Mouse (Mus musculus) liver, embryonic 11.5 days (tissue): Measurements from ENCODE around the gene Sh3d19. TPM values are rescaled to one million over a fixed set of nuclear protein-coding genes. Genes with fewer than 3 reads are reported as not detected.

Source experiments
- ATAC-seq: fragments of 200-750 bp; cut with Nextera tagmentation; replicated peaks from 2 replicates; pipeline ENCODE4 v1.8.0; 2017; ENCODE audit warnings: moderate number of reproducible peaks, mild to moderate bottlenecking, moderate TSS enrichment, moderate library complexity; ENCODE audit not compliant: low FRiP score
- DNase-seq: peaks from one replicate; pipeline ENCODE4 v3.0.0-alpha.2; 2017; ENCODE audit warnings: low spot score
- H3K27ac ChIP-seq: fragments of 300-500 bp; sonication (generic); 2 replicates; pipeline ENCODE4 v1.5.1; 2014; ENCODE audit warnings: mild to moderate bottlenecking, low read depth, low read length, control low read depth
- H3K27me3 ChIP-seq: fragments of 300-500 bp; sonication (generic); replicated peaks from 2 replicates; pipeline ENCODE4 v1.6.1; 2014; ENCODE audit warnings: low read length, mixed read lengths; ENCODE audit not compliant: control insufficient read depth, insufficient read depth
- H3K36me3 ChIP-seq: fragments of 300-500 bp; sonication (generic); 2 replicates; pipeline ENCODE4 v1.6.1; 2014; ENCODE audit warnings: mild to moderate bottlenecking, low read length, moderate library complexity, mixed read lengths; ENCODE audit not compliant: control insufficient read depth, insufficient read depth
- H3K4me1 ChIP-seq: fragments of 300-500 bp; sonication (generic); replicated peaks from 2 replicates; pipeline ENCODE4 v1.6.1; 2014; ENCODE audit warnings: low read length, mixed read lengths; ENCODE audit not compliant: control insufficient read depth, insufficient read depth
- H3K4me2 ChIP-seq: fragments of 300-500 bp; sonication (generic); 2 replicates; pipeline ENCODE4 v1.6.1; 2014; ENCODE audit warnings: mild to moderate bottlenecking, control low read depth, moderate library complexity
- H3K4me3 ChIP-seq: fragments of 300-500 bp; sonication (generic); 2 replicates; pipeline ENCODE4 v1.5.1; 2014; ENCODE audit warnings: low read depth, low read length, control low read depth
- H3K9ac ChIP-seq: fragments of 300-500 bp; sonication (generic); 2 replicates; pipeline ENCODE4 v1.6.1; 2014; ENCODE audit warnings: low read depth, low read length, control low read depth
- H3K9me3 ChIP-seq: fragments of 300-500 bp; sonication (generic); 2 replicates; pipeline ENCODE4 v1.6.1; 2016; ENCODE audit warnings: low read length, inconsistent platforms, mixed read lengths; ENCODE audit not compliant: control insufficient read depth
- WGBS: fragments of 180-500 bp; shearing (Covaris S2); extraction: QIAGEN DNeasy Blood & Tissue Kit; methylation state at CpG from one replicate; pipeline ENCODE4 v1.1.7; 2014; 5-methylcytosine and 5-hydroxymethylcytosine counted together
- polyA plus RNA-seq: library from polyadenylated mRNA; unstranded; fragments of >200 nt; fragmentation: Nextera tagmentation; extraction: Ambion mirVana; gene quantifications from 2 replicates; pipeline ENCODE4 v1.2.1, GENCODE M21; 2014

Sh3d19 gene
- polyA plus RNA-seq, 1 experiment from 2014 or later, result 20.7 TPM

GRCm38 (mm10) chr3:85991140-85991801, 20.4 kb downstream of the Sh3d19 start:
- Histone ChIP-seq H3K27ac (peak overlapping the region; percentile 87), H3K9me3 (no peaks in the 10 kb centered on the region), H3K4me3 (0 out of 2 replicates have a peak overlapping the region, but pooled peaks have one; percentile 12), H3K4me2 (peak overlapping the region; percentile 53), H3K9ac (peak overlapping the region; percentile 62), H3K36me3 (no peaks in the 10 kb centered on the region), H3K4me1 (peaks cover 30% of the 10 kb centered on the region), H3K27me3 (no peaks in the 10 kb centered on the region)
- DNase-seq (no peak), ATAC-seq (peak; percentile 87)
- 39% methylated on average over 6 of the region's 6 CpGs for WGBS

GRCm38 (mm10) chr3:85991802-85992156, 20.9 kb downstream of the Sh3d19 start:
- H3K9ac ChIP-seq, result peak overlapping the region; percentile 62
- DNase-seq (peak; percentile 39), ATAC-seq (peak; percentile 87)
- H3K4me1 ChIP-seq, result peaks cover 30% of the 10 kb centered on the region
- H3K9me3 ChIP-seq, result no peaks in the 10 kb centered on the region
- peak overlapping the region; percentile 87 for H3K27ac ChIP-seq
- H3K36me3 ChIP-seq, result no peaks in the 10 kb centered on the region
- WGBS, result 43% methylated on average over 5 of the region's 5 CpGs
- no peaks in the 10 kb centered on the region for H3K27me3 ChIP-seq
- H3K4me3 ChIP-seq, result 0 out of 2 replicates have a peak overlapping the region, but pooled peaks have one; percentile 12
- H3K4me2 ChIP-seq, result peak overlapping the region; percentile 53

- ATAC-seq (no peak), DNase-seq (no peak)
- H3K27me3 ChIP-seq, result no peaks in the 10 kb centered on the region
- WGBS, result 46% methylated on average over 11 of the region's 11 CpGs
- H3K4me3 ChIP-seq, result no peak overlapping the region
- no peaks in the 10 kb centered on the region for H3K36me3 ChIP-seq
- H3K27ac ChIP-seq, result no peak overlapping the region
- H3K9ac ChIP-seq, result no peak overlapping the region
- H3K4me2 ChIP-seq, result peak overlapping the region; percentile 35
- peaks cover 30% of the 10 kb centered on the region for H3K4me1 ChIP-seq
- no peaks in the 10 kb centered on the region for H3K9me3 ChIP-seq
Observed at GRCm38 (mm10) chr3:85993744-85994143, 22.8 kb downstream of the Sh3d19 start.

GRCm38 (mm10) chr3:85994645-85995044, 23.7 kb downstream of the Sh3d19 start:
- no peak overlapping the region for H3K27ac ChIP-seq
- H3K4me1 ChIP-seq, result peaks cover 29% of the 10 kb centered on the region
- H3K9ac ChIP-seq, result no peak overlapping the region
- H3K9me3 ChIP-seq, result no peaks in the 10 kb centered on the region
- H3K27me3 ChIP-seq, result no peaks in the 10 kb centered on the region
- DNase-seq (no peak), ATAC-seq (no peak)
- WGBS, result 80% methylated on average over 4 of the region's 4 CpGs
- H3K4me3 ChIP-seq, result no peak overlapping the region
- no peaks in the 10 kb centered on the region for H3K36me3 ChIP-seq
- H3K4me2 ChIP-seq, result no peak overlapping the region

- H3K36me3 ChIP-seq, result no peaks in the 10 kb centered on the region
- H3K4me2 ChIP-seq, result no peak overlapping the region
- no peak overlapping the region for H3K27ac ChIP-seq
- peak; percentile 77 for ATAC-seq
- H3K27me3 ChIP-seq, result no peaks in the 10 kb centered on the region
- H3K4me3 ChIP-seq, result no peak overlapping the region
- H3K4me1 ChIP-seq, result peaks cover 3% of the 10 kb centered on the region
- no peak overlapping the region for H3K9ac ChIP-seq
- WGBS, result 62% methylated on average over 3 of the region's 3 CpGs
- no peak for DNase-seq
- no peaks in the 10 kb centered on the region for H3K9me3 ChIP-seq
Observed at GRCm38 (mm10) chr3:86001271-86001670, 30.4 kb downstream of the Sh3d19 start.

- ATAC-seq, result no peak
- H3K9ac ChIP-seq, result no peak within 1 kb of the TSS
- 77% methylated on average over 17 of the region's 17 CpGs for WGBS
- H3K4me2 ChIP-seq, result no peak within 1 kb of the TSS
- no peak within 1 kb of the TSS for H3K27ac ChIP-seq
- no peaks in the 10 kb centered on the region for H3K36me3 ChIP-seq
- DNase-seq, result no peak
- peaks cover 3% of the 10 kb centered on the region for H3K4me1 ChIP-seq
- H3K4me3 ChIP-seq, result no peak within 1 kb of the TSS
- no peaks in the 10 kb centered on the region for H3K9me3 ChIP-seq
- no peaks in the 10 kb centered on the region for H3K27me3 ChIP-seq
Observed at GRCm38 (mm10) chr3:86002423-86002822, 31.5 kb downstream of the Sh3d19 start, which contains the start of gene Prss48. Gene Prss48, minus strand, starts transcription at chr3:86002491.

GRCm38 (mm10) chr3:86002940-86003339, 32.0 kb downstream of the Sh3d19 start:
- peaks cover 3% of the 10 kb centered on the region for H3K4me1 ChIP-seq

GRCm38 (mm10) chr3:86004751-86005150, 33.8 kb downstream of the Sh3d19 start:
- Histone ChIP-seq H3K4me1 (peaks cover 3% of the 10 kb centered on the region), H3K9ac (no peak overlapping the region), H3K27me3 (no peaks in the 10 kb centered on the region), H3K4me2 (no peak overlapping the region), H3K4me3 (no peak overlapping the region), H3K27ac (no peak overlapping the region), H3K36me3 (no peaks in the 10 kb centered on the region), H3K9me3 (no peaks in the 10 kb centered on the region)
- ATAC-seq (no peak), DNase-seq (no peak)
- WGBS, result 91% methylated on average over 10 of the region's 10 CpGs

More at GRCm38 (mm10) chr3:86002940-86003339, 32.0 kb downstream of the Sh3d19 start:
- Histone ChIP-seq H3K4me2 (no peak overlapping the region), H3K9me3 (no peaks in the 10 kb centered on the region), H3K27ac (no peak overlapping the region), H3K9ac (no peak overlapping the region), H3K36me3 (no peaks in the 10 kb centered on the region), H3K4me3 (no peak overlapping the region), H3K27me3 (no peaks in the 10 kb centered on the region)
- DNase-seq, result no peak
- 85% methylated on average over 5 of the region's 5 CpGs for WGBS
- ATAC-seq, result no peak

GRCm38 (mm10) chr3:86010618-86011017, 39.7 kb downstream of the Sh3d19 start:
- H3K4me3 ChIP-seq, result no peak overlapping the region
- no peaks in the 10 kb centered on the region for H3K27me3 ChIP-seq
- H3K9ac ChIP-seq, result no peak overlapping the region
- DNase-seq, result no peak
- no peak overlapping the region for H3K4me2 ChIP-seq
- no peaks in the 10 kb centered on the region for H3K9me3 ChIP-seq
- H3K27ac ChIP-seq, result no peak overlapping the region
- no peaks in the 10 kb centered on the region for H3K36me3 ChIP-seq
- WGBS, result 70% methylated on average over 3 of the region's 3 CpGs
- no peak for ATAC-seq
- no peaks in the 10 kb centered on the region; the same call in 1 of the 2 replicates for H3K4me1 ChIP-seq
